Mouse (Mus musculus) embryonic facial prominence, embryonic 12.5 days (tissue): ENCODE results near the gene Creb5. TPM values are rescaled to one million over a fixed set of nuclear protein-coding genes. Genes with fewer than 3 reads are reported as not detected.

Source experiments
- ATAC-seq: fragments of 200-750 bp; cut with Nextera tagmentation; 2 replicates; pipeline ENCODE4 v1.8.0; 2017; ENCODE audit not compliant: insufficient number of reproducible peaks, insufficient read depth, low FRiP score, low TSS enrichment
- H3K27ac ChIP-seq: fragments of 300-500 bp; sonication (generic); 2 replicates; pipeline ENCODE4 v1.5.1; 2016; ENCODE audit warnings: mild to moderate bottlenecking
- H3K27me3 ChIP-seq: fragments of 300-500 bp; sonication (generic); 2 replicates; pipeline ENCODE4 v1.6.1; 2016; ENCODE audit warnings: mild to moderate bottlenecking, moderate library complexity
- H3K36me3 ChIP-seq: fragments of 300-500 bp; sonication (generic); 2 replicates; pipeline ENCODE4 v1.6.1; 2016; ENCODE audit warnings: mild to moderate bottlenecking
- H3K4me1 ChIP-seq: fragments of 300-500 bp; sonication (generic); 2 replicates; pipeline ENCODE4 v1.6.1; 2016
- H3K4me2 ChIP-seq: fragments of 300-500 bp; sonication (generic); replicated peaks from 2 replicates; pipeline ENCODE4 v1.6.1; 2016; ENCODE audit warnings: mild to moderate bottlenecking, moderate library complexity
- H3K4me3 ChIP-seq: fragments of 300-500 bp; sonication (generic); 2 replicates; pipeline ENCODE4 v1.5.1; 2016; ENCODE audit warnings: mild to moderate bottlenecking
- H3K9ac ChIP-seq: fragments of 300-500 bp; sonication (generic); 2 replicates; pipeline ENCODE4 v1.6.1; 2016; ENCODE audit warnings: mild to moderate bottlenecking, moderate library complexity
- H3K9me3 ChIP-seq: fragments of 300-500 bp; sonication (generic); 2 replicates; pipeline ENCODE4 v1.6.1; 2016; ENCODE audit warnings: mild to moderate bottlenecking, moderate library complexity
- WGBS: fragments of 180-500 bp; shearing (Covaris S2); methylation state at CpG from one replicate; pipeline ENCODE4 v1.1.7; 2016; 5-methylcytosine and 5-hydroxymethylcytosine counted together
- polyA plus RNA-seq: library from polyadenylated mRNA; unstranded; fragments of >200 nt; fragmentation: Nextera tagmentation; extraction: Ambion mirVana; gene quantifications from 2 replicates; pipeline ENCODE4 v1.2.1, GENCODE M21; 2016

Creb5 gene
- polyA plus RNA-seq, 1 experiment from 2014 or later = 30.3 TPM

GRCm38 (mm10) chr6:53526460-53526859, 239.4 kb downstream of the Creb5 start:
- Histone ChIP-seq H3K4me3 (no peak overlapping the region), H3K4me2 (no peak overlapping the region), H3K36me3 (no peaks in the 10 kb centered on the region), H3K27ac (no peak overlapping the region), H3K27me3 (no peaks in the 10 kb centered on the region), H3K4me1 (no peaks in the 10 kb centered on the region), H3K9ac (no peak overlapping the region), H3K9me3 (no peaks in the 10 kb centered on the region)
- WGBS = 76% methylated on average over 1 of the region's 1 CpGs
- ATAC-seq = no peak

GRCm38 (mm10) chr6:53530742-53531141, 243.7 kb downstream of the Creb5 start:
- 86% methylated on average over 8 of the region's 8 CpGs for WGBS
- no peak overlapping the region for H3K9ac ChIP-seq
- no peaks in the 10 kb centered on the region for H3K36me3 ChIP-seq
- H3K27me3 ChIP-seq = no peaks in the 10 kb centered on the region
- peak overlapping the region; percentile 41; the same call in 1 of the 2 replicates for H3K27ac ChIP-seq
- H3K4me3 ChIP-seq = no peak overlapping the region
- no peak for ATAC-seq
- no peaks in the 10 kb centered on the region for H3K9me3 ChIP-seq
- H3K4me2 ChIP-seq = no peak overlapping the region
- H3K4me1 ChIP-seq = no peaks in the 10 kb centered on the region

GRCm38 (mm10) chr6:53531461-53531860, 244.4 kb downstream of the Creb5 start:
- Histone ChIP-seq H3K9me3 (no peaks in the 10 kb centered on the region), H3K27ac (no peak overlapping the region; the same call in 1 of the 2 replicates), H3K4me1 (no peaks in the 10 kb centered on the region), H3K4me2 (no peak overlapping the region), H3K36me3 (no peaks in the 10 kb centered on the region), H3K4me3 (no peak overlapping the region), H3K9ac (no peak overlapping the region), H3K27me3 (no peaks in the 10 kb centered on the region)
- ATAC-seq = no peak
- WGBS = 63% methylated on average over 4 of the region's 4 CpGs

- H3K27me3 ChIP-seq = 0 out of 2 replicates have a peak, but pooled peaks cover 2% of the 10 kb centered on the region
- WGBS = 92% methylated on average over 4 of the region's 4 CpGs
- no peak for ATAC-seq
- no peak overlapping the region for H3K9ac ChIP-seq
- H3K9me3 ChIP-seq = no peaks in the 10 kb centered on the region
- H3K36me3 ChIP-seq = no peaks in the 10 kb centered on the region
- H3K4me3 ChIP-seq = no peak overlapping the region
- no peak overlapping the region for H3K4me2 ChIP-seq
- H3K4me1 ChIP-seq = no peaks in the 10 kb centered on the region
- no peak overlapping the region for H3K27ac ChIP-seq
Measured at GRCm38 (mm10) chr6:53537530-53537929, 250.5 kb downstream of the Creb5 start.

GRCm38 (mm10) chr6:53541798-53542197, 254.7 kb downstream of the Creb5 start:
- peaks cover 16% of the 10 kb centered on the region for H3K4me1 ChIP-seq
- no peak overlapping the region for H3K27ac ChIP-seq
- 93% methylated on average over 5 of the region's 5 CpGs for WGBS
- ATAC-seq = no peak
- no peak overlapping the region for H3K4me3 ChIP-seq
- H3K4me2 ChIP-seq = no peak overlapping the region
- 0 out of 2 replicates have a peak, but pooled peaks cover 2% of the 10 kb centered on the region for H3K27me3 ChIP-seq
- no peaks in the 10 kb centered on the region for H3K36me3 ChIP-seq
- no peak overlapping the region for H3K9ac ChIP-seq
- no peaks in the 10 kb centered on the region for H3K9me3 ChIP-seq

GRCm38 (mm10) chr6:53545483-53545900, 258.4 kb downstream of the Creb5 start:
- no peak overlapping the region for H3K4me3 ChIP-seq
- peak overlapping the region; percentile 70 for H3K27ac ChIP-seq
- WGBS = 14% methylated on average over 2 of the region's 2 CpGs
- H3K4me1 ChIP-seq = peaks cover 35% of the 10 kb centered on the region
- H3K9me3 ChIP-seq = no peaks in the 10 kb centered on the region
- H3K27me3 ChIP-seq = no peaks in the 10 kb centered on the region
- no peaks in the 10 kb centered on the region for H3K36me3 ChIP-seq
- no peak overlapping the region for H3K9ac ChIP-seq
- no peak overlapping the region for H3K4me2 ChIP-seq
- peak; percentile 89 for ATAC-seq

- Histone ChIP-seq H3K27me3 (no peaks in the 10 kb centered on the region), H3K4me2 (no peak overlapping the region), H3K4me3 (no peak overlapping the region), H3K4me1 (peaks cover 35% of the 10 kb centered on the region), H3K27ac (peak overlapping the region; percentile 70), H3K9me3 (no peaks in the 10 kb centered on the region), H3K36me3 (no peaks in the 10 kb centered on the region), H3K9ac (no peak overlapping the region)
- 23% methylated on average over 5 of the region's 5 CpGs for WGBS
- no peak for ATAC-seq
Measured at GRCm38 (mm10) chr6:53545989-53546388, 258.9 kb downstream of the Creb5 start.

GRCm38 (mm10) chr6:53548236-53548635, 261.2 kb downstream of the Creb5 start:
- no peak for ATAC-seq
- H3K9ac ChIP-seq = no peak overlapping the region
- peaks cover 35% of the 10 kb centered on the region for H3K4me1 ChIP-seq
- no peaks in the 10 kb centered on the region for H3K36me3 ChIP-seq
- no peak overlapping the region; the same call in none of the 2 replicates for H3K27ac ChIP-seq
- H3K27me3 ChIP-seq = no peaks in the 10 kb centered on the region
- WGBS = 63% methylated on average over 6 of the region's 6 CpGs
- no peaks in the 10 kb centered on the region for H3K9me3 ChIP-seq
- no peak overlapping the region for H3K4me2 ChIP-seq
- no peak overlapping the region for H3K4me3 ChIP-seq

GRCm38 (mm10) chr6:53549409-53549808, 262.3 kb downstream of the Creb5 start:
- Histone ChIP-seq H3K4me3 (no peak overlapping the region), H3K36me3 (no peaks in the 10 kb centered on the region), H3K4me2 (no peak overlapping the region), H3K9ac (no peak overlapping the region), H3K27me3 (no peaks in the 10 kb centered on the region), H3K4me1 (peaks cover 35% of the 10 kb centered on the region), H3K9me3 (no peaks in the 10 kb centered on the region), H3K27ac (no peak overlapping the region)
- no peak for ATAC-seq
- WGBS = 64% methylated on average over 6 of the region's 6 CpGs

- H3K27me3 ChIP-seq = no peaks in the 10 kb centered on the region
- no peak overlapping the region for H3K4me2 ChIP-seq
- no peak overlapping the region for H3K9ac ChIP-seq
- WGBS = 46% methylated on average over 6 of the region's 6 CpGs
- peaks cover 12% of the 10 kb centered on the region for H3K4me1 ChIP-seq
- ATAC-seq = no peak
- no peaks in the 10 kb centered on the region for H3K36me3 ChIP-seq
- no peaks in the 10 kb centered on the region for H3K9me3 ChIP-seq
- H3K27ac ChIP-seq = no peak overlapping the region
- H3K4me3 ChIP-seq = no peak overlapping the region
Measured at GRCm38 (mm10) chr6:53556050-53556449, 269.0 kb downstream of the Creb5 start.

- Histone ChIP-seq H3K4me1 (peaks cover 38% of the 10 kb centered on the region), H3K27me3 (no peaks in the 10 kb centered on the region), H3K27ac (peak overlapping the region; percentile 26; the same call in 1 of the 2 replicates), H3K36me3 (no peaks in the 10 kb centered on the region), H3K9me3 (no peaks in the 10 kb centered on the region), H3K4me2 (no peak overlapping the region), H3K4me3 (no peak overlapping the region), H3K9ac (no peak overlapping the region)
- ATAC-seq = no peak
- WGBS = 41% methylated on average over 5 of the region's 5 CpGs
Measured at GRCm38 (mm10) chr6:53560928-53561327, 273.9 kb downstream of the Creb5 start.

GRCm38 (mm10) chr6:53562586-53562985, 275.5 kb downstream of the Creb5 start:
- H3K36me3 ChIP-seq = no peaks in the 10 kb centered on the region
- H3K27ac ChIP-seq = 0 out of 2 replicates have a peak overlapping the region, but pooled peaks have one; percentile 36
- H3K4me2 ChIP-seq = no peak overlapping the region
- WGBS = 51% methylated on average over 7 of the region's 7 CpGs
- no peak for ATAC-seq
- no peaks in the 10 kb centered on the region for H3K27me3 ChIP-seq
- H3K4me1 ChIP-seq = peaks cover 45% of the 10 kb centered on the region
- H3K9me3 ChIP-seq = no peaks in the 10 kb centered on the region
- H3K9ac ChIP-seq = no peak overlapping the region
- H3K4me3 ChIP-seq = no peak overlapping the region
